Mouse (Mus musculus): ENCODE data around the gene Ncbp1.

DNA sequence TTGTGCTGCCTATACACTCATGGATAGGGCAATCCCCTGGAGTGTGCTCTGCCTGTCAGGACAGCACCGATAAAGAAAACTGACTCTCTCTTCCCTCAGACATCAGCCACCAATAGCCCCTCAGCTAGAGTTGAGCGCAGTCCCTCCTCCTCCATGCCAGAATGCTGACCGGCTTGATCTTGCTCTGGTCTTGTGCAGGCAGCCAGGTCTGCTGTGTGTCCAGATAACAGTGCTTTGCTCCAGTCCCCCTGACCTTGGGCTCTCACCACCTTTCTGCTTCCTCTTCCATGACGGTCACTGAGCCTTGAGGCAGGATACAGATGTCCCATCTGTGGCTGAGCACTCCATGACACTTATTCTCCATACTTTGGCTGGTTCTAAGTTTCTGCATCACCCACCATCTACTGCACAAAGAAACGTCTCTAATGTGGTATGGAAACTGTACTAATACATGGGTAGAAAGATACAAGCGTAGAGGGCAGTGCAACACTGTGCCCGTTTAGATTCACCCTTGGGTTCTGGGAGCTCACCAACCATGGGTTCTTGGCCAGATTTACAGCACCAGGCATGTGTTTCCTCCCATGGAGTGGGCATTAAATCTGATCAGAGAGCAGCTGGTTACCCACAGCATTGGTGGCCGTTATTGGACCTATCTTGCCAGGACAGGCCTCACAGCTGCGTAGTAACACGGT, 36.2 kb upstream of the Ncbp1 start:
- TF ChIP-seq POLR2A (IDR thresholded peaks at IDR 0.05; ENCODE audit: insufficient read depth, low read depth, low read length) (no peak), CTCF (IDR thresholded peaks at IDR 0.05; ENCODE audit: insufficient read depth, low read depth, low read length) (no peak)

Data from olfactory bulb, adult 2 months (tissue).